ENCODE assay signal across 22 mouse cellular contexts in the genomic region with DNA sequence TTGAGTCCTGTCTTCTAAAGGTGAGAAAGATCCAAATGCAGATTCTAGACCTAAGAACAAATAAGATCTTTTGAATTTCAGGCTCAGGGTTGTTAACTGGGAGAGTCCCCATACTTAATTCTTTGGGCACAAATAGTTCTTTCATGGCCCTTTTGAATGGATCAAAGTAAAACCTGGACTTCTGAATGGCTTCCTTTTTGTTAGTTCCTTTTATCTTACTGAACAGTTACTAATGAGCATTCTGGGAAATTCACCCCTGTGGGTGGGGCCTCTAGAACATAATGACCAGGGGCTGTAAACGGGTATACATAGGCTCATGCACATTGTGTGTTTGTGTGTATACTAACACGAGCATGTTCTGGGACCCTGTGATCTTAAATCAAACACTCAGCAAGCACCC.
"Had no signal": no experiment of that assay in that cellular context is flagged by ENCODE, and none has a peak within 500 bp of the region (broad histone marks: within the 10 kb centered on the region; RNA-seq: fewer than 3 reads in every experiment).

No protein-coding gene starts in this region.

- ATAC-seq: liver, embryonic 12.5 days; midbrain, embryonic 15.5 days had no signal

- H3K27ac ChIP-seq: limb, embryonic 12.5 days; limb, embryonic 15.5 days; liver, embryonic 12.5 days; liver, embryonic 15.5 days; lung, embryonic 15.5 days; midbrain, embryonic 12.5 days; midbrain, embryonic 15.5 days; neural tube, embryonic 12.5 days; neural tube, embryonic 15.5 days; stomach, postnatal 0 days had no signal

- H3K9me3 ChIP-seq: limb, embryonic 12.5 days; limb, embryonic 15.5 days; liver, embryonic 12.5 days; liver, embryonic 15.5 days; lung, embryonic 15.5 days; midbrain, embryonic 12.5 days; midbrain, embryonic 15.5 days; neural tube, embryonic 12.5 days; neural tube, embryonic 15.5 days had no signal

- H3K36me3 ChIP-seq: limb, embryonic 12.5 days; limb, embryonic 15.5 days; liver, embryonic 12.5 days; liver, embryonic 15.5 days; lung, embryonic 15.5 days; midbrain, embryonic 12.5 days; midbrain, embryonic 15.5 days; neural tube, embryonic 12.5 days; neural tube, embryonic 15.5 days had no signal

- H3K4me3 ChIP-seq: limb, embryonic 12.5 days; limb, embryonic 15.5 days; liver, embryonic 12.5 days; liver, embryonic 15.5 days; lung, embryonic 15.5 days; midbrain, embryonic 12.5 days; midbrain, embryonic 15.5 days; neural tube, embryonic 12.5 days; neural tube, embryonic 15.5 days had no signal

- H3K4me2 ChIP-seq: limb, embryonic 12.5 days; limb, embryonic 15.5 days; liver, embryonic 12.5 days; liver, embryonic 15.5 days; lung, embryonic 15.5 days; midbrain, embryonic 12.5 days; midbrain, embryonic 15.5 days; neural tube, embryonic 12.5 days; neural tube, embryonic 15.5 days had no signal

- DNase-seq: kidney, postnatal 14 days; kidney, postnatal 4 days; left cerebral cortex, postnatal 4 days; lung, adult 18-20 months; lung, postnatal 10 days; lung, postnatal 4 days; right cerebral cortex, adult 18-20 months; right cerebral cortex, postnatal 14 days; right cerebral cortex, postnatal 4 days; thymus, adult 2 months; thymus, postnatal 14 days; thymus, postnatal 4 days had no signal

- H3K27me3 ChIP-seq: limb, embryonic 12.5 days; limb, embryonic 15.5 days; lung, embryonic 15.5 days; midbrain, embryonic 15.5 days; neural tube, embryonic 12.5 days; neural tube, embryonic 15.5 days had no signal

- H3K9ac ChIP-seq: limb, embryonic 12.5 days; limb, embryonic 15.5 days; liver, embryonic 12.5 days; liver, embryonic 15.5 days; lung, embryonic 15.5 days; midbrain, embryonic 12.5 days; midbrain, embryonic 15.5 days; neural tube, embryonic 12.5 days; neural tube, embryonic 15.5 days had no signal

- H3K4me1 ChIP-seq: liver, embryonic 12.5 days had no signal
